Mouse (Mus musculus): ENCODE results near the gene Nars2. TPM values are rescaled to one million over a fixed set of nuclear protein-coding genes. Genes with fewer than 3 reads are reported as not detected.

The Nars2 gene
- polyA plus RNA-seq, 1 experiment from 2014 or later: 19.1 TPM

- no peak overlapping the region for H3K4me2 ChIP-seq (replicated peaks)
- no peaks in the 10 kb centered on the region for H3K4me1 ChIP-seq (replicated peaks; ENCODE audit: control insufficient read depth, insufficient read depth, low read length)
- no peak for ATAC-seq (ENCODE audit: low FRiP score)
- no peaks in the 10 kb centered on the region for H3K9me3 ChIP-seq (ENCODE audit: control insufficient read depth, low read length)
- no peaks in the 10 kb centered on the region for H3K27me3 ChIP-seq (ENCODE audit: control insufficient read depth, insufficient read depth, low read length)
- no peak overlapping the region for H3K9ac ChIP-seq
- 93% methylated on average over 3 of the region's 3 CpGs for WGBS
- DNase-seq (ENCODE audit: low spot score): no peak
- H3K4me3 ChIP-seq (replicated peaks; ENCODE audit: low read length): no peak overlapping the region
- no peak overlapping the region for H3K27ac ChIP-seq
- no peaks in the 10 kb centered on the region for H3K36me3 ChIP-seq (replicated peaks; ENCODE audit: control insufficient read depth, insufficient read depth)
Measured at GRCm38 (mm10) chr7:97108119-97108518, 156.8 kb downstream of the Nars2 start.

Other genes with a start within 250 kb of the Nars2 start
- 19.4 and 20.7 TPM in 2 replicates for gene Gab2, start 130.1 kb downstream of the Nars2 start, polyA plus RNA-seq (2014; fragmentation: Nextera tagmentation; extraction: Ambion mirVana)

Measured in hindbrain, embryonic 14.5 days (tissue).